Mouse (Mus musculus): ENCODE data around the gene Tll1. TPM values are rescaled to one million over a fixed set of nuclear protein-coding genes. Genes with fewer than 3 reads are reported as not detected.

The Tll1 gene
- polyA plus RNA-seq (2015; fragmentation: Nextera tagmentation; extraction: Ambion mirVana), result 3.8 and 4.3 TPM in 2 replicates

GRCm38 (mm10) chr8:64206024-64206385, at the start of gene Tll1:
Tll1 (minus strand) TSS chr8:64206271.
- H3K27ac ChIP-seq (ENCODE audit: low read depth, low read length), result peak within 1 kb of the TSS; percentile 67
- H3K4me2 ChIP-seq (ENCODE audit: low read length), result peak within 1 kb of the TSS; percentile 100
- peak; percentile 26; the same call in 1 of the 2 replicates for ATAC-seq
- no peaks in the 10 kb centered on the region for H3K9me3 ChIP-seq (ENCODE audit: control insufficient read depth, low read length)
- peak within 1 kb of the TSS; percentile 80 for H3K9ac ChIP-seq (ENCODE audit: low read depth, low read length)
- H3K4me1 ChIP-seq (ENCODE audit: control insufficient read depth, insufficient read depth, low read depth, low read length), result peaks cover 11% of the 10 kb centered on the region
- WGBS, result under 1% methylated on average over 18 of the region's 18 CpGs
- no peaks in the 10 kb centered on the region for H3K27me3 ChIP-seq (replicated peaks; ENCODE audit: control insufficient read depth, insufficient read depth, low read length)
- H3K36me3 ChIP-seq (ENCODE audit: control insufficient read depth, insufficient read depth, low read length), result no peaks in the 10 kb centered on the region
- H3K4me3 ChIP-seq (ENCODE audit: low read length), result peak within 1 kb of the TSS; percentile 79

- H3K9me3 ChIP-seq (ENCODE audit: control insufficient read depth, low read length), result no peaks in the 10 kb centered on the region
- no peaks in the 10 kb centered on the region for H3K4me1 ChIP-seq (ENCODE audit: control insufficient read depth, insufficient read depth, low read depth, low read length)
- WGBS, result 81% methylated on average over 2 of the region's 2 CpGs
- no peaks in the 10 kb centered on the region for H3K27me3 ChIP-seq (replicated peaks; ENCODE audit: control insufficient read depth, insufficient read depth, low read length)
- no peak overlapping the region for H3K4me3 ChIP-seq (ENCODE audit: low read length)
- no peak overlapping the region for H3K4me2 ChIP-seq (ENCODE audit: low read length)
- H3K36me3 ChIP-seq (ENCODE audit: control insufficient read depth, insufficient read depth, low read length), result no peaks in the 10 kb centered on the region
- H3K9ac ChIP-seq (ENCODE audit: low read depth, low read length), result no peak overlapping the region
- no peak for ATAC-seq
- H3K27ac ChIP-seq (ENCODE audit: low read depth, low read length), result no peak overlapping the region
These were observed 32.6 kb upstream of the Tll1 start for GRCm38 (mm10) chr8:64238645-64239044.

- no peak for ATAC-seq
- Histone ChIP-seq H3K4me1 (ENCODE audit: control insufficient read depth, insufficient read depth, low read depth, low read length) (no peaks in the 10 kb centered on the region), H3K36me3 (ENCODE audit: control insufficient read depth, insufficient read depth, low read length) (no peaks in the 10 kb centered on the region), H3K27ac (ENCODE audit: low read depth, low read length) (no peak overlapping the region), H3K4me3 (ENCODE audit: low read length) (no peak overlapping the region), H3K27me3 (replicated peaks; ENCODE audit: control insufficient read depth, insufficient read depth, low read length) (no peaks in the 10 kb centered on the region), H3K9ac (ENCODE audit: low read depth, low read length) (no peak overlapping the region), H3K4me2 (ENCODE audit: low read length) (no peak overlapping the region), H3K9me3 (ENCODE audit: control insufficient read depth, low read length) (no peaks in the 10 kb centered on the region)
- 88% methylated on average over 3 of the region's 3 CpGs for WGBS
These were observed 15.5 kb upstream of the Tll1 start for GRCm38 (mm10) chr8:64221600-64221999.

GRCm38 (mm10) chr8:64217644-64218043, 11.6 kb upstream of the Tll1 start:
- H3K27ac ChIP-seq (ENCODE audit: low read depth, low read length), result no peak overlapping the region
- 59% methylated on average over 2 of the region's 2 CpGs for WGBS
- no peaks in the 10 kb centered on the region for H3K36me3 ChIP-seq (ENCODE audit: control insufficient read depth, insufficient read depth, low read length)
- H3K4me3 ChIP-seq (ENCODE audit: low read length), result no peak overlapping the region
- no peaks in the 10 kb centered on the region for H3K27me3 ChIP-seq (replicated peaks; ENCODE audit: control insufficient read depth, insufficient read depth, low read length)
- H3K4me1 ChIP-seq (ENCODE audit: control insufficient read depth, insufficient read depth, low read depth, low read length), result no peaks in the 10 kb centered on the region
- no peak for ATAC-seq
- no peaks in the 10 kb centered on the region for H3K9me3 ChIP-seq (ENCODE audit: control insufficient read depth, low read length)
- no peak overlapping the region for H3K4me2 ChIP-seq (ENCODE audit: low read length)
- H3K9ac ChIP-seq (ENCODE audit: low read depth, low read length), result no peak overlapping the region

GRCm38 (mm10) chr8:64216252-64216651, 10.2 kb upstream of the Tll1 start:
- no peak overlapping the region for H3K27ac ChIP-seq (ENCODE audit: low read depth, low read length)
- H3K9me3 ChIP-seq (ENCODE audit: control insufficient read depth, low read length), result peaks cover 5% of the 10 kb centered on the region
- H3K4me3 ChIP-seq (ENCODE audit: low read length), result no peak overlapping the region
- H3K4me1 ChIP-seq (ENCODE audit: control insufficient read depth, insufficient read depth, low read depth, low read length), result no peaks in the 10 kb centered on the region
- WGBS, result 72% methylated on average over 1 of the region's 1 CpGs
- H3K36me3 ChIP-seq (ENCODE audit: control insufficient read depth, insufficient read depth, low read length), result no peaks in the 10 kb centered on the region
- no peaks in the 10 kb centered on the region for H3K27me3 ChIP-seq (replicated peaks; ENCODE audit: control insufficient read depth, insufficient read depth, low read length)
- no peak for ATAC-seq
- no peak overlapping the region for H3K9ac ChIP-seq (ENCODE audit: low read depth, low read length)
- H3K4me2 ChIP-seq (ENCODE audit: low read length), result no peak overlapping the region

GRCm38 (mm10) chr8:64215374-64215773, 9.3 kb upstream of the Tll1 start:
- H3K4me1 ChIP-seq (ENCODE audit: control insufficient read depth, insufficient read depth, low read depth, low read length), result no peaks in the 10 kb centered on the region
- H3K9me3 ChIP-seq (ENCODE audit: control insufficient read depth, low read length), result peaks cover 5% of the 10 kb centered on the region
- ATAC-seq, result no peak
- no peak overlapping the region for H3K27ac ChIP-seq (ENCODE audit: low read depth, low read length)
- no peaks in the 10 kb centered on the region for H3K27me3 ChIP-seq (replicated peaks; ENCODE audit: control insufficient read depth, insufficient read depth, low read length)
- no peak overlapping the region for H3K4me2 ChIP-seq (ENCODE audit: low read length)
- WGBS, result 45% methylated on average over 6 of the region's 6 CpGs
- H3K36me3 ChIP-seq (ENCODE audit: control insufficient read depth, insufficient read depth, low read length), result no peaks in the 10 kb centered on the region
- no peak overlapping the region for H3K9ac ChIP-seq (ENCODE audit: low read depth, low read length)
- H3K4me3 ChIP-seq (ENCODE audit: low read length), result no peak overlapping the region

GRCm38 (mm10) chr8:64214906-64215305, 8.8 kb upstream of the Tll1 start:
- Histone ChIP-seq H3K4me1 (ENCODE audit: control insufficient read depth, insufficient read depth, low read depth, low read length) (no peaks in the 10 kb centered on the region), H3K9ac (ENCODE audit: low read depth, low read length) (no peak overlapping the region), H3K4me2 (ENCODE audit: low read length) (no peak overlapping the region), H3K27me3 (replicated peaks; ENCODE audit: control insufficient read depth, insufficient read depth, low read length) (no peaks in the 10 kb centered on the region), H3K9me3 (ENCODE audit: control insufficient read depth, low read length) (peaks cover 5% of the 10 kb centered on the region), H3K36me3 (ENCODE audit: control insufficient read depth, insufficient read depth, low read length) (no peaks in the 10 kb centered on the region), H3K4me3 (ENCODE audit: low read length) (no peak overlapping the region), H3K27ac (ENCODE audit: low read depth, low read length) (no peak overlapping the region)
- WGBS, result 71% methylated on average over 1 of the region's 1 CpGs
- no peak for ATAC-seq

- H3K4me1 ChIP-seq (ENCODE audit: control insufficient read depth, insufficient read depth, low read depth, low read length), result peaks cover 11% of the 10 kb centered on the region
- H3K9ac ChIP-seq (ENCODE audit: low read depth, low read length), result peak overlapping the region; percentile 80
- no peaks in the 10 kb centered on the region for H3K27me3 ChIP-seq (replicated peaks; ENCODE audit: control insufficient read depth, insufficient read depth, low read length)
- 0% methylated on average over 12 of the region's 12 CpGs for WGBS
- ATAC-seq, result peak; percentile 66
- peak overlapping the region; percentile 79 for H3K4me3 ChIP-seq (ENCODE audit: low read length)
- H3K36me3 ChIP-seq (ENCODE audit: control insufficient read depth, insufficient read depth, low read length), result no peaks in the 10 kb centered on the region
- no peaks in the 10 kb centered on the region for H3K9me3 ChIP-seq (ENCODE audit: control insufficient read depth, low read length)
- H3K4me2 ChIP-seq (ENCODE audit: low read length), result peak overlapping the region; percentile 100
- 0 out of 2 replicates have a peak overlapping the region, but pooled peaks have one; percentile 7 for H3K27ac ChIP-seq (ENCODE audit: low read depth, low read length)
These were observed 365 bp upstream of the Tll1 start for GRCm38 (mm10) chr8:64206411-64206861.

- H3K9me3 ChIP-seq (ENCODE audit: control insufficient read depth, low read length), result no peaks in the 10 kb centered on the region
- peak overlapping the region; percentile 79 for H3K4me3 ChIP-seq (ENCODE audit: low read length)
- peak overlapping the region; percentile 80 for H3K9ac ChIP-seq (ENCODE audit: low read depth, low read length)
- WGBS, result under 1% methylated on average over 59 of the region's 61 CpGs
- ATAC-seq, result peak; percentile 79
- H3K4me2 ChIP-seq (ENCODE audit: low read length), result peak overlapping the region; percentile 100
- H3K4me1 ChIP-seq (ENCODE audit: control insufficient read depth, insufficient read depth, low read depth, low read length), result peaks cover 11% of the 10 kb centered on the region
- H3K27me3 ChIP-seq (replicated peaks; ENCODE audit: control insufficient read depth, insufficient read depth, low read length), result no peaks in the 10 kb centered on the region
- no peaks in the 10 kb centered on the region for H3K36me3 ChIP-seq (ENCODE audit: control insufficient read depth, insufficient read depth, low read length)
- peak overlapping the region; percentile 67 for H3K27ac ChIP-seq (ENCODE audit: low read depth, low read length)
These were observed 599 bp downstream of the Tll1 start for GRCm38 (mm10) chr8:64205321-64206023.

All from hindbrain, embryonic 16.5 days (tissue).